Mouse (Mus musculus) adrenal gland, postnatal 10 days (tissue): ENCODE results near the gene Nhsl1. TPM values are rescaled to one million over a fixed set of nuclear protein-coding genes. Genes with fewer than 3 reads are reported as not detected.

Experiments
- DNase-seq: peaks from one replicate; pipeline ENCODE4 v3.0.0; 2021; ENCODE audit warnings: mixed read lengths
- total RNA-seq, 2 experiments: library from RNA; stranded (reverse); gene quantifications; 2 replicates each; pipeline ENCODE4 v1.2.3; 2021

Nhsl1 gene
- total RNA-seq, 2 experiments from 2014 or later = 7.3 to 8.1 TPM

DNA sequence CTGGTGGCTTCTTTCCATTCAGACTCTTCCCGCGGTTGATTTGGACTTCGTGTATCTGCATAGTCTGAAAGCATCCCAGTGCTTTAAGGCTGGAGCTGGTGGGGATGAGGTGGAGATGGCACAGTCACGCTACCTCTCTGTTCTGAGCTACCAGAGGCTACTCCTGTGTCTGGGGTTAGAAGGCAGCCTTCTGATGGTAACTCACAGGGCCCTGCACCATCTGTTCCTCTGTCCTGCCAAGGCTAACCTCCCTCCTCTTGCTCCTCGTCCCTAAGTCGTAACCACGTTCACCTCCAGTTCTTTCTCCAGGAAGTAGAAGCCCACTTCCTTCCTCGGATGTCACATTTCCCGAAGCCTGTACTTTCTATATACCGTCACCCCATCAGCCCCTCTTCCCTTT, 171.2 kb downstream of the Nhsl1 start:
- DNase-seq = no peak

DNA sequence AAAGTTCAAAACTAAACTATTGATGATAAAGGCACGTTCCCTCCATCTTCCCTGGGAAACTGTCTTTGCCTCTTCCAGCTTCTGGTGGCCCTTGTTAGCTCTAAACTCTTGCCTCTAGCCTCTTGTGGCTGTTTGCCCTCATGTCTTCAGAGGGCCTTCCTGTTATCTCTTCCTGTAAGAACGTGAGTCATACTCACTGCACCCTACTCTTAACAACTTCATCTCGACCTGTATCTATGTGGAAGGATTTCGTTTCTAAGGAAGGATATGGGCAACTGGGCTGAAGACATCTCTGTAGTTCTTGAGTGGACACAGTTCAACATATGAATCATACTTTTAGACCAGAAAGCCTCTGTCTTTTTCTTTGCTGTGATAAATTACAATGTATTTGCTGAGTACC, 173.2 kb downstream of the Nhsl1 start:
- DNase-seq = no peak

- no peak for DNase-seq
Observed at GRCm38 (mm10) chr10:18493010-18493894, 174.5 kb downstream of the Nhsl1 start.

- DNase-seq = no peak
Observed at GRCm38 (mm10) chr10:18494249-18494648, 175.5 kb downstream of the Nhsl1 start.

GRCm38 (mm10) chr10:18497066-18497465, 178.3 kb downstream of the Nhsl1 start:
- no peak for DNase-seq

GRCm38 (mm10) chr10:18501997-18502396, 183.2 kb downstream of the Nhsl1 start:
- no peak for DNase-seq

DNA sequence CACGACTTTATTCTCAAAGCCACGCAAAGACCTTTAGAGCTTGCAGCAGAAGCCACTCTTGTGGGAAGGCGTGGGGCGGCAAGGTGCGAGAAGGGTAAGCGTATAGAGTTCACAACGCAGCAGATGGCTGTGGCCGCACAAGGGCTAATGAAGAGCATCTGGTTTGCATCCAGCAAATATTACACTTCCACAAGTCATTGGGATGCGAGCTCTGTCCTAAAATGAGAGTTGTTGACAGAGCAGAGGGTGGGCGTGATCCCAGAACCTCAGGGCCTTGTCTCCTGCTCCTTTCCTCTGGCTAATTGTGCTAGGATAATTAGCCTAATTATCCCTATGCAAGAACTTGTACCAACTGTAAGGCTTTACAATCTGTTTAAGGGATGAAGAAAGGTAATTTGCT, 186.9 kb downstream of the Nhsl1 start:
- DNase-seq = no peak

DNA sequence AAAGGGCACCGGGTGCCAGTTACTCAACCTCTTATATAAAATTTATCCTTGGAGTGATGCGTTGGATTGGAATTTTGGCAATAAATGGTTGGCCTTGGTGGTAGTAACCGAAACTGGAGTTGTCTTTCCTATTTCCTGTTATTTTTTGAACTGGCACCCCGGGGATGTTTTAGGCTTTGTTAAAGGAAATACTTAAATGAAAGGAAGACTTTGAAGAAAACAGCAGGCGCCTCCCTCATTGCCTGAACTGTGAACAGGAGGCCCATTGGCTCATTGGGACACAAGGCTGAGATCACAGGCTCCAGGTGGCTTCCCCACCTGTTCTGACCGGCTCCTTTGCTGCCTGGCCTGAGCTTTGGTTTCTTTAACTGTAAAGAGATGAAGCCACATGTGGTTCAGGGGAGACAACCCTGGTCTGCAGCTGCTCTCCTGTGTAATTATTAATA, 187.7 kb downstream of the Nhsl1 start:
- DNase-seq = no peak

DNA sequence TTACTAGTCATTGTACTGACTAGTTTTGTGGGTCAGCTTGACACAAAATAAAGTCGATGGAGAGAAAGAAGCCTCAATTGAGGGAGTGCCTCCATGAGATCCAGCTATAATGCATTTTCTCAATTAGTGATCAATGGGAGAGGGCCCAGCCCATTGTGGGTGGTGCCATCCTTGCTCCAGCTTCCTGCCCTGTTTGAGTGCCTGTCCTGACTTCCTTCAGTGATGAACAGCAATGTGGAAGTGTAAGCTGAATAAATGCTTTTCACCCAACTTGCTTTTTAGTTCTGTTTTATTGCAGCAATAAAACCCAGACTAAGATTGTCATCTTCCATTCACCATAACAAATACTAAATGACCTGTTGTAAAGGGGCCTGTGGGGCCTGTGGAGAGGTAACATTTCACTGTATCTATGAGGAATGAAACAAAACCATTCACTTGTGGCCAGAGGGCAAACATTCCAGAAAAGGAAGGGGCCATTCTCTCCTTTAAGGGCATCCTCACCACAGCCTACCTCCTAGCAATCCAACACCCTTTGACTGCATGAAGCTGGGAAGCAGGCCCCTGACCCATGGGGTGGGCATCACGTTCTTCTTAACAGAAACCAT, 189.2 kb downstream of the Nhsl1 start:
- no peak for DNase-seq

DNA sequence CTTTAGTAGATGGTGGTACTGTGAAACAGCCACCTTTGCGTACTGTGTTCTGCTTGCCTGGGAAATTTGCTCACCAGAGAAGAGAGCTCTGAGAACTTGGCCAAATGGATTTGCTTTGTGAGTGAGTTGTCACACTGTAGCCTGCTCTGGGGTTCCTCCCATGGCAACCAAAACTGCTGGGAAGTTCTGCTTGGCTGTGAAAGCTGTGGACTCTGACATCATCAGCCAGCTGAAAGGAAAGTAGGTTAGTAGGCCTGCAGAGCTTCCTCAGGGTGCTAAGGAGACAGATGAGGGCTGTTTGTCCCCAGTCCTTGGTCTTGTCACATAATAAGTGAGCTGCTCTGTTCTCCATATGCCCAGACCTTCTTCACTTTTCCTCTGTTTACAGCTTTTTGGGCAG, 189.8 kb downstream of the Nhsl1 start:
- peak; percentile 36 for DNase-seq

- DNase-seq = no peak
Observed at GRCm38 (mm10) chr10:18510663-18511062, 191.9 kb downstream of the Nhsl1 start.

DNA sequence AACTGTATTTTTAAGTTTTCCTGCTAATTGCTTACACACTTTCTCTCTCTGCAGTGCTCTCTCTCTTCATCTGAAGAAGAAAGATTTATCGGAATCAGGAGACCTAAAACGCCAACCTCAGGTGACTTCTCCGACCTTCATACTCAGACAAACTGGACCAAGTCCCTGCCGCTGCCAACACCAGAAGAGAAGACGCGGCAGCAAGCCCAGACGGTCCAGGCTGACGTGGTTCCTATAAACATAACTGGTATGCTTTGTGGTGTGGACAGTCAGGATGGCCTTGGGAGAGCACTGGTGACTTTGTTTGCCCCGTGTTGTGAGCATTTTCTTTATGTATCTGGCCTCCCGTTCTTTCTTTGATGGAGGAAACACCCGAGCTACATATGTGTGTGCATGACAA, 192.7 kb downstream of the Nhsl1 start:
- no peak for DNase-seq

DNA sequence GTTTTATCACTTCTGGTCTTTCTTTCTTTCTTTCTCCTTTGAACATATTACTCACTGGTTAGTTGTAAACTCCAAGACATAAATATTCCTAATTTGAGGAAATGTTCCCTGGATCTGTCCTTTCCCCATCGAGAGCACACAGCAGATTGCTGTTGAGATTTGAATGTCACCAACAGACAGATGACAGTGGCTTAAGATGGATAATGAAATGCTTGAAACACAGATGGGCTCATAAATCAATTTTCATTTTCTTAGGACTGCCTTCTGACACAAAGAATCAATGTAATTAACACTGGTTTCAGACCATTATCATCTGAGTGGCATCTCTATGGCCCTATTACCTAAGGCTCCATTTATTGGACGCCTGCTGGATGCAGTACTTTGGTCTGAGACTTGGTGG, 203.8 kb downstream of the Nhsl1 start:
- DNase-seq = no peak

GRCm38 (mm10) chr10:18525311-18525710, 206.5 kb downstream of the Nhsl1 start:
- DNase-seq = no peak

DNA sequence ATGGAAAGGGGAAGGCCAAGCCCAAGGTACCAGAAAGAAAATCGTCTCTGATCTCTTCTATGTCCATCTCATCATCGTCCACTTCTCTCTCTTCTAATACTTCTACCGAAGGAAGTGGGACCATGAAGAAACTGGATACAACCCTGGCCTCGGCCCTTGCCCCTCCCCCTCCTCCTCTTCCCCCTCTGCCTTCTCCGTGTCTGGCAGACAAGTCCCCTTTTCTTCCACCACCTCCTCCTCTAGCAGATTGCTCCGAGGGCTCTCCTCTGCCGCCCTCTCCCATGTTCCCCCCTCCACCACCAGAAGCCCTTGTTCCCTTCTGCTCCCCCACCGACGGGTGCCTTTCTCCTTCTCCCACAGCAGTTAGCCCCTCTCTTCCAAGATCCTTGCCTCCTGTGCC, 206.9 kb downstream of the Nhsl1 start:
- no peak for DNase-seq

DNA sequence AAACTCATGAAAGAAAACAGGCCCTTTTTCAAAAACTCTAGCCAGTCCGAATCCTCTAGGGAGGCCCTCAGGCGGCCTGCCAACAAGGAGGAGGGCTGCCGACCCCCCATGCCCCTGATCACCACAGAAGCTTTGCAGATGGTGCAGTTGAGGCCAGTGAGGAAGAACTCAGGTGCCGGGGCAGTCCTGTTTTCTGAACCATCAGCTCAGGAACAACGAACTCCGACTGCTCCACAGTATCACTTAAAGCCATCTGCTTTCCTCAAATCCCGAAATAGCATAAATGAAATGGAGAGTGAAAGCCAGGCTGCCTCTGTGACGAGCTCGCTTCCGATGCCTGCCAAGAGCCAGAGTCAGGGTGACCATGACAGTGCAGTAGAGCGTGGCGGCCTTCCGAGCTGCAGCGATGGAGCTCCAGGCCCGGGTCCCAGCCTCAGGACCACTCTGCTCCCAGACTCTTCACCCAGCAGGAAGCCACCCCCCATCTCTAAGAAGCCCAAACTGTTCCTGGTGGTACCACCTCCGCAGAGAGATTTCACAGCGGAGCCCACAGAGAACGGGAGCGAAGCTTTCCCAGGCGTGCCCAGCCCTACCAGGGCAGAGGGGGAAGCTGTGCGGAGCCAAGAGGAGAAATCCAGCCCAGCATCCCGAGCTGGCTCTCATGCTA, 207.5 kb downstream of the Nhsl1 start:
- DNase-seq = no peak

GRCm38 (mm10) chr10:18526851-18527675, 208.3 kb downstream of the Nhsl1 start:
- DNase-seq = no peak

- DNase-seq = no peak
Observed at GRCm38 (mm10) chr10:18527766-18528165, 209.0 kb downstream of the Nhsl1 start.

DNA sequence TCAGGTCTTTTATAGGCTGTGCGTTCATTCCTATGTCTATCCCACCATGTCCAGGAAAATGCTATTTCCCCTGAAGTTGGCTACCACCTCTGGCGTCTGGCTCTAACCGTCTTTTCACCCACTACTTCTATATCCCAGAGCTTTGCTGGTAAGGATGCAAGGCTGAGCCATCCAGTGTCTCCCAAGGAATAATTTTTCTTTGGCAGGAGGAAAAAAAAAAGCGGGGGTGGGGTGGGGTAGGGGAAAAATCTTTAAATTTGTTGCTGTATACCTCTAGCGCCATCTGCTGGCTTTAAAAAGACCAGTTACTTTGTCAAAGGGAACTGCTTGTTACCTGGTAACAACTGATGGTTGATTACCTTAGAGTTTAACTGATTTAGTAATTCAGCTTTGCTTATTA, 209.7 kb downstream of the Nhsl1 start:
- peak; percentile 42 for DNase-seq

- DNase-seq = no peak
Observed at GRCm38 (mm10) chr10:18529177-18529576, 210.4 kb downstream of the Nhsl1 start.

- DNase-seq = no peak
Observed at GRCm38 (mm10) chr10:18530161-18530560, 211.4 kb downstream of the Nhsl1 start.

DNA sequence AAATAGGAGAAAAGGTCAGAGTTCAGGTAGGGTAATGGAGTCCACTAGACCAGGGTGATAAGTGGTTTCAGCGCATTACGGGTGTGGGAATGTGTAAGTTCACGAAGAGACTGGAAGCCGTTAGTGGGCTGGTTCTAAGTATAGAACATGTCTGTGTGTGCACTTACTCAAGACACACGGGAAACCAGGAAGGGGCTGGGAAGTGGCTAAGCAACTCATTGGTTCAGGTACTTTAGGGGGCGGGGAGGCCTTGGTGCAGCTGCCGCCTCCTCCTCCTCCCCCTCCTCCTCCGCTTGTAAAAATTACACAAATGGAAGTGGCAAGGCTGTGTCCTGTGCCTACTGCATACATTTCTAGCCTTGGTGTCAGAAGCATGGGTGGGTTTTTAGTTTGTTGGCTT, 213.5 kb downstream of the Nhsl1 start:
- no peak for DNase-seq
